Mouse (Mus musculus) cerebellum, adult 11-12 months (tissue): ENCODE data around the gene Lemd2.

ENCODE experiments used
- DNase-seq: peaks from one replicate; pipeline ENCODE4 v3.0.0; 2022

Lemd2 gene

GRCm38 (mm10) chr17:27226701-27227100, 22.4 kb upstream of the Lemd2 start:
- no peak for DNase-seq

DNA sequence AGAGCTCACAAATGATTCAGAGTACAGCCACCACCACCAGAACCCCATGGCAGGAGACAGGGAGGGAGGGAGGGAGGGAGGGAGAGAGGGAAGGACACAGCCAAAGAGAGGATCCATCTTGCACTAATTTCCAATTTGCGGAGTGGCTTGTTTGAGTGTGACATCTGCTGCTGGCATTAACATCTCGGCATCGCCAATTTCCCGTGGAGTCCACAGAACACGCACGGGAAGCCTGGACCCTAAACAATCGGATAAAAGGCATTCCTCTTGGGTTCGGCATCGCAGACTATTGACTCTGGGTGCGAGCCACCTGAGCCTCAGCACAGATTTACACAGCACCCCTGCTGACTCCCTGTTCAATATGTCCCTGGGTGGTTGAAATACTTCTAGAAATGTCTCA, 21.5 kb upstream of the Lemd2 start:
- DNase-seq, result no peak

GRCm38 (mm10) chr17:27223821-27224220, 19.6 kb upstream of the Lemd2 start:
- DNase-seq, result no peak

DNA sequence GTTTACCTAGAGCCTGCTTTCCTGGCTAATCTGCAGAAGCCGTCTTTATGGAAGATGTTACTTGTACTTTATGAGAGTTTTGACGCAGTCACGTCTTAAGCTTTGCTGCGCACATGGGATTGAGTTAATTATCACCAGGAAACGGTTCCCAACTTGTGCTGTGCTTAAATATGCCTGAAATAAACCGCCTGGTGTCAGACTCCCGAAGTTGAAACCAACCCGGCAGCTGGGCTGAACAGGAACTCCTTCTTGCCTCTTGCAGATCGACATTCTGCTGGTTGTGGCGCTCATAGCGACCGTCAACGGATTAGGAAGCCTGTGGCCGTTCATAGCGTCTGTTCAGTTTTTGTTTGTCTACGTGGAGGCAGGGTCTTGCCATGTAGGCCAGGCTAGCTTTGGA, 17.3 kb upstream of the Lemd2 start:
- DNase-seq, result no peak

DNA sequence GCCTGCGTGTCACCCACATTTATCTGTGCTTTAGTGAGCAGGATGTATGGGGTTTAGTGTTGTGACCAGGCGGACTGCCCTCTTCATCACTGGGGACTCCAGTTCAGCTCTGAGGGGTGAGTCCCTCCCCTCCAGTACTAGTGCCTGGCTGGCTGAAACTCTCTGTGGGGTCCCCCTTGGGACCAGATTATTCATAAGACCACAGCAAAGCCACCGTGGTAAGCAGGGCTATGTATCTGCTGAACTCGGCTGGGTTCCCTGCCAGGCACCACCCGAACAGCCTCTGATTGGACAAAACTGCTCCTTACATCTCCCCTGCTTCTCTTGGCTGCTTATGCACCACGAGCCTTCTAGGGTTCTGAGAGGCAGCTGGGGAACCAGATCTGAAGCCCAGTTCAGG, 14.6 kb upstream of the Lemd2 start:
- no peak for DNase-seq

GRCm38 (mm10) chr17:27218364-27218763, 14.1 kb upstream of the Lemd2 start:
- DNase-seq, result no peak

GRCm38 (mm10) chr17:27212768-27213525, 8.7 kb upstream of the Lemd2 start:
- peak; percentile 48 for DNase-seq

DNA sequence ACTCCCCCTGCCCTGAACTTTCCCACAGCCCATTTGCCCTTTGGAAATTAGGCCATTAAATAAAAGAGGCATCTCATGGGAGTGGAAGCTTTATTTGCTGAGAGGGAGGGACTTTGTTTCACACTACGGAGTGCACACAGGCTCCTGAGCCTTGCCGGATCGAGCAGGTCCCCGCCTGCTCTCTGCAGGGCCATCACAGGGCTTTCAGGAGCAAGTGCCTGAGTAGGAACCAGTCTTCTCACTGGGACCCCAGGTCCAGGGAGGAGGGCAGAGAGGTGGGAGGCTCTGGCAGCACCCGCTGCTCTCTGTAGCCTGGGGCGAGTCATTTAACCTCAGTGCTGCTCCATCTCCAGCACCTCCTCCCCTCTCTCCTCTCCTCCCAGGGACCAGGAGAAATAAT, 7.7 kb upstream of the Lemd2 start:
- no peak for DNase-seq

DNA sequence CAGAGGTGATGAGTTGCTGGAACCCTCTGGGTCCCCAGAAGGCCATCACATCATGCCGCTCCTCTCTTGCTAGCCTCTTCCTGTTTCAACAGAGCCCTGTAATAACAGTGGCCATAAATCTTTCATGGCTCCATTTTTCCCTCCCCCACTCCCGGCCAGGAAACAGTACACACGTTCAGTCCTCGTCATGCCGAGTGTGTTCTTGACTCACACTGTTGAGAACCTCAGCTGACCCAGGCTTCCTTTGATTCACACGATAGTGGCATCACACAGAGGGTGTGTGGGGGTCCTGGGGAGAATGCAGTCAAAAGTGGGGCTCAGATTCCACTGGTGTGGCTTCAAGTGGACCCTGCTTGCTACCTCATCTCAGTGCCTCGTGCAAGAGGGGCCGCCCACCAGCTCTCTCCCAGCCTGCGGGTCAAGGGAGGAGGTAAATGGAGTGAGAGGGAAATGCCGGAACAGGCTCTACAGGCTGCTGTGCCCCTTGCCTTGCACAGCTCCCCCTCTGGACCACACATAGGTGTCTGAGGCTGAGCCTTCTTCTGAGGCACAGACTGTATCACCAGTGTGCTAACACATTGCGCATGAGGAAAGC, 2.9 kb upstream of the Lemd2 start:
- DNase-seq, result no peak

GRCm38 (mm10) chr17:27203358-27204074, 753 bp downstream of the Lemd2 start:
- DNase-seq, result peak; percentile 59

- DNase-seq, result no peak
These were observed 1.3 kb downstream of the Lemd2 start for GRCm38 (mm10) chr17:27202919-27203357.

DNA sequence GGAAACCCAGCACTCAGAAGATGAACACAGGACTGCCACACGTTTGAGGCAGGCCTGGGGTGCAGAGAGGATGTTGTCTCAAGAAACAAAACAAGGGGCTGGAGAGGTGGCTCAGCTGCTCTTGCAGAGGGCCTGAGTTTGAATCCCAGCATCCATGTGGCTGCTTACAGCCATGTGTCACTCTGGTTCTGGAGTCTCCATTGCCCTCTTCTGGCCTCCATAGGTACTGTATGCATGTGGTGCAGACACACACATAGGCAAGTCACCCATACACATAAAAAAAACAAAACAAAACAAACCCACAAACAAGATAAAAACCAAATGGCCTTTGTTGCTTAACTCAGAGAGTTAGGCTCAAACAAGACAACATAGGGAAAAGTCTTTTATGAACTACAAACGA, 2.3 kb downstream of the Lemd2 start:
- DNase-seq, result no peak

GRCm38 (mm10) chr17:27200801-27201200, 3.5 kb downstream of the Lemd2 start:
- DNase-seq, result no peak

- DNase-seq, result no peak
These were observed 4.4 kb downstream of the Lemd2 start for GRCm38 (mm10) chr17:27199864-27200263.

DNA sequence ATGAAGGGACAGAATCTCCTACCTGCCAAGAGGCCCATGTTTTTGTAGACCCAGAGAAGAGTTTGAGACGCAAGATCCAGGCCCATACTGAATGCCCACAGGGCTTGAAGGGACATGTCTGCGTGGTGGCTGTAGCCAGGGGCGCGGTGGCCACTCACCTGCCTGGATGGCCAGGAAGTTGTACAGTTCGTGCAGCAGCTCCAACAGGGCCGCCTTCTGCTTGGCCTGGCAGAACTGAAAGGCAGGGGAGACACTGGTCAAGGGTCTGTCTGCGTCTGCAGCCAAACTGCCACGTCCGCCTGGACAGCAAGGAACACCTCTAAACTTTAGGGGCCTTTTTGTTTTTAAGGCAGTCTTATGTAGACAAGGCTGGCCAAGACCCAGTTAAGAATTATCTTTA, 5.1 kb downstream of the Lemd2 start:
- DNase-seq, result no peak

DNA sequence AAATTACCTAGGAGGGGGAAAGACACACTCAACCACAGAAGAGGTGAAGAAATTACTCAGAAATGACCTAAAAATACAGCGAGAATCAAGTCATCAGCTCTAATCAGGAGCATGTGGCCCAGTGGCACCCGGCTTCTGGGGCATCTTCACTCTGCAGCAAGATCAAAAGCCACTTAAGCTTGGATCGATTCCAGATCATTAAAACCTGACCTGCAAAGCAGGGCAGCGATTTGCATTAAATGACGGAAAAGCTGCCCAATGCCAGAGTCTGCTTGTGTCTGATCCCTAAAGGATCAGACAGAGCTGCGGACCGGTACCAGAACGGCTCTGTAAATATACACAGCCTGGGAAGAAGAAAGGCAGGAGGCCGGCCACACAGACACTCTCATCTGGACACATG, 8.1 kb downstream of the Lemd2 start:
- DNase-seq, result no peak

- DNase-seq, result no peak
These were observed 9.7 kb downstream of the Lemd2 start for GRCm38 (mm10) chr17:27194258-27195185.

- no peak for DNase-seq
These were observed 12.5 kb downstream of the Lemd2 start for GRCm38 (mm10) chr17:27191804-27192203.

DNA sequence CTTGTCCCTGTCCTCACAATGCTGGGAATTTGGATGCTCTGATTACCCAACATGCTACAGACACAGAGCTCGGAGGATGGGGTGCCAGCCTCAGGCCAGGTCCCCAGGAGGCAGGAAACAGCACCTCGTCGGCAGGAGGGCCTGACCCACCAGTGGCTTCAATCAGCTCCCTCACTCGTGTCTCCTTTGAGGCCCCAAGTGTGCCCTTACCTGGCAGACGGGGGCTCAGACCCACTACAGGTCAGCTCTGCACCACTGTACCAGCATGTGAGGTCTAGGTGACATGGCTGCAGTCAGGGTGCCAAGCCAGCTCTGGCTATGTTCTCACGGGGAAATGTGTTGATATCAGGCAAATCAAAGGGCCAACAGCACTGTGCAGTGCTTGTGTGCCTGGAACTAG, 13.1 kb downstream of the Lemd2 start:
- DNase-seq, result no peak

DNA sequence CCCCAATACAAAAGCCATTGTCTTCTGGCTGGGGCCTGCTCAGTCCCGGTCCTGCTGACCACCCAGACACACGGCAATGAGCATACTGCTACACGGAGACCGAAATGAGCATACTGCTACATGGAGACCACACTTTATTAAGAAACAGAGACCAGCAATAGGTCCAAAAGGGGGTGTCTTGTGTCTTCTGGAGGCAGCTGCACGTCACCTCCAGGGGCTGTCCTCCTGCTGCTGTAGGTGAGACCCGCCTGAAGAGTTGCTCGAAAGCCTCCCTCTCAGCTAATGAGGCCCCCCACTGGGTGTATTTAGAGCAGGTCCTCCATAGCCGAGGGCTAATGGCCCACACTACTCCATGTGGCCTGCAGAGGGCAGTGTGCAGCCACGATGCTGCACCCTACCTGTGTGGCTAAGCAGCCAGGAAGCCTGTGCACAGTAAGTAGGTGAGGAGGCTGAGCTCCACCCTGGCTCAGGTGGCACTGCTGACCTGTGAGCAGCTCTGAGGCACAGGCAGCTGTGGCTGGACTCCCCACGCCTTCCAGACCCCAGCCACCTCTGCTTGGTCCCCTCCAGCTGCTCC, 14.5 kb downstream of the Lemd2 start:
- DNase-seq, result peak; percentile 82

GRCm38 (mm10) chr17:27188883-27189282, 15.4 kb downstream of the Lemd2 start:
- no peak for DNase-seq

DNA sequence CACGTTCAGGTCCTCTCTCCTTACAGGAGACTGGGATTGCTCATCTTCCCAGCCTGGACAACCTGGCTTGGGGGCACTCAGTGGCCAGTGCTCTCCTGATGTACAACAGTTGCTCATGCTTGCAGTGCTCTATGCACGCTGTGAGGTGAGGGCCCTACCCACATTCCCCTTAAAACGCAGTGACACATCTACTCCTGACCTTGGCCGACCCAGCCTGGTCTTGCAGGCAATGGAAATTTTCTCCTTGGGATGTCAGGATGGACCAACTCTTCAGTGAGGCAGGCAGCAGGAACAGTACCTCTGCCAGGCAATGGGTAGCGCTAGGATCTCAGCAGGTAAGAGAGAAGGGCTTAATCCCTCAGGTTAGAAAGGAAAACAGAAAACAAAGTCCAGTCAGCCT, 17.2 kb downstream of the Lemd2 start:
- no peak for DNase-seq

GRCm38 (mm10) chr17:27186068-27186467, 18.2 kb downstream of the Lemd2 start:
- DNase-seq, result no peak
